Mouse (Mus musculus) MEL-GATA-1-ER (cell line): Measurements from ENCODE around the gene Phactr1.

Experiments
- DNase-seq: peaks from one replicate; pipeline ENCODE4 v3.0.0-alpha.2; 2012; ENCODE audit warnings: low read depth; ENCODE audit errors: extremely low read depth

Gene Phactr1

GRCm38 (mm10) chr13:42757654-42758400, 77.4 kb downstream of the Phactr1 start:
- DNase-seq: no peak

DNA sequence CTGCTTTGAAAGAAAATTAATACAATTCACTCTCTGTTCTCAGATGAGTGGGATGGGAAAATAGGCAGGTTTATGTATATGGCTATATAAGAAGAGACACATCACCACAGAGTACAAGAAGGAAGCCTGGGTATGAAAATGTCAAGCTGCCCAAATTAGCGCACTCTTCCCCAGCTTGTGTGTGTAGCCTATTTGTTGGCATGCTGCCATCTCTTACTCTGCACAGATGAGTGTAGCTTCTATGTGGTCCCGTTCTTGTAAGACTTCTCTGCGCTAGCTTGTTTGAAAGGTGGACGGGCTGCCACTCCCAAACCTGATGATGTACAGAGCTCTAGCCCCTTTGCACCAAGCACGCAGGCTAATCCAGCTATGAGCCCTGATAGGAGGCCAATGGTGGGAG, 78.7 kb downstream of the Phactr1 start:
- no peak for DNase-seq

- no peak for DNase-seq
Observed at GRCm38 (mm10) chr13:42760907-42761544, 80.6 kb downstream of the Phactr1 start.

DNA sequence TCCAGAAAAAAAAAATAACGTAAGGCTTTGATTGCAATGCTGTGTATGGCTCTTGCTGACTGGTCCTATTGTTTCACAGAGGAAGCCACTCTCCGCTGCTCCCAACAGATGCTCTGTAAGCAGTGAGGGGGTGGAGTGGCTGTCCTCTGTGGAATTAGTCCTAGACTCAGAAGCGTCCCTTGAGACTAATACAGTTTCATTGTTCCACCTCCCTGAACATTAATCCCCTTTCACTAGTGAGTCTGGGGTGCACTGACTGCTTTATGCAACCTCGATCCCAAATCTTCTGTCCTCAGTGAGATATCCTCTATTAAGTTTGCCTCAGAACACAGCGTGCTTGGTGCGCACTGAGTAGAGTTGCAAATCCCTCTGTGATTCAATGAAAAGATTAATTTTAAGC, 91.9 kb downstream of the Phactr1 start:
- DNase-seq: no peak

DNA sequence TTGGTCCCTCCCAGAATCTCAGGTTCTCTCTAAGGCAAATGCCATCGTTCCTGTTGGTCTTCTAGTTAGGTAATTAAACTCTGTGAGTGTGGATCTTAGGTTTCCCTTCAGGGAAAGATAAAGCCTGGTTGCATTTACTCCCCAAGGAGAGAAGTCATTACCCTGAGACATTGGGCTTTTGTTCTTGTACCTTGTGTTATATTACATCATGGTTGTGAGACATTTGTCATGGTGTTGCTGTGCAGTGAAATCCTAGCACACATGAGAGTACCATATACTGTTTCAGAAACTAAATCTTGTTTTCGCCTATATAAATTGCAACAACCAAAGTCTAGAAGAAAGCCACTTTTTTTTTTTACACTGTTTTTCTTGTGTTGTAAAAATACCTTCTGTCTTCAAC, 93.6 kb downstream of the Phactr1 start:
- no peak for DNase-seq

GRCm38 (mm10) chr13:42782151-42782550, 101.7 kb downstream of the Phactr1 start:
- no peak for DNase-seq

- no peak for DNase-seq
Observed at GRCm38 (mm10) chr13:42789221-42789620, 108.8 kb downstream of the Phactr1 start.

GRCm38 (mm10) chr13:42792279-42792678, 111.9 kb downstream of the Phactr1 start:
- DNase-seq: no peak

GRCm38 (mm10) chr13:42800523-42800922, 120.1 kb downstream of the Phactr1 start:
- no peak for DNase-seq

- DNase-seq: no peak
Observed at GRCm38 (mm10) chr13:42804314-42804713, 123.9 kb downstream of the Phactr1 start.

DNA sequence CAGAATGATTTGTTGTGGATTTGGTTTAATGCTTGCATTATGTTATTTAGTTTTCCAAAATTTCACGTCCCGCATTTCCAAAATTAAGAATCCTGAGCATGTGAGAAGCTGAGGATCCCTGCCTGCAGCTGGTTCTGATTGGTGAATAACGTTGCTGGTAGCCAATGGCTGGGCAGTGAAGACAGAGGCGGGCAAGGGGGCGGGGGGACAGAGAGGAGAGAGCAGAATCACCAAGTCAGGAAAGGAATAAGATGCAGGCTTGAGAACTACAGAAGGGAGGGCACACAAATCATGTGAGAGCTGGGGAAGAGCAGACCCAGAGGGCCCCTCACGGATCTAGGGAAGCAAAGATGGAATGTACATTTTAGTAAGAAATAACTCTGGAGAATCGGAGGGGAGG, 132.3 kb downstream of the Phactr1 start:
- no peak for DNase-seq

- no peak for DNase-seq
Observed at GRCm38 (mm10) chr13:42818378-42818777, 138.0 kb downstream of the Phactr1 start.

DNA sequence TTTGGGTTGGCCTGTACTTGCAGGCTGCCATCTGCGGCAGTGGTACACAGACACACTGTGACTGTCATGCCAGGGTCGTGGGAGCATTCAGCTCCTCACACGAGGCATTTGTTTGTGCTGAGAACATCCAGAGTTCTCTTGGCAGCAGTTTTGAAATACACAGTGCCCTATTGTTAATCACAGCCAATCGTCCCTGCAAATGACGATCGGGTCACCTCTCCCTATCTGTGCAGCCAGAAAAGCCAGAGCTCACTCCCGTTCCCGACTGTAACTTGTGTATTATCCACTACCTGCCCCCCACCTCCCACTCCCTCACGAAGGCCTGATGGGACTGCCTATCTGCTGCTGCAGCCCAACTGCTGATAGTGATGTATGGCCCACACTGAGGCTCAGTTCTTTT, 140.1 kb downstream of the Phactr1 start:
- DNase-seq: no peak

DNA sequence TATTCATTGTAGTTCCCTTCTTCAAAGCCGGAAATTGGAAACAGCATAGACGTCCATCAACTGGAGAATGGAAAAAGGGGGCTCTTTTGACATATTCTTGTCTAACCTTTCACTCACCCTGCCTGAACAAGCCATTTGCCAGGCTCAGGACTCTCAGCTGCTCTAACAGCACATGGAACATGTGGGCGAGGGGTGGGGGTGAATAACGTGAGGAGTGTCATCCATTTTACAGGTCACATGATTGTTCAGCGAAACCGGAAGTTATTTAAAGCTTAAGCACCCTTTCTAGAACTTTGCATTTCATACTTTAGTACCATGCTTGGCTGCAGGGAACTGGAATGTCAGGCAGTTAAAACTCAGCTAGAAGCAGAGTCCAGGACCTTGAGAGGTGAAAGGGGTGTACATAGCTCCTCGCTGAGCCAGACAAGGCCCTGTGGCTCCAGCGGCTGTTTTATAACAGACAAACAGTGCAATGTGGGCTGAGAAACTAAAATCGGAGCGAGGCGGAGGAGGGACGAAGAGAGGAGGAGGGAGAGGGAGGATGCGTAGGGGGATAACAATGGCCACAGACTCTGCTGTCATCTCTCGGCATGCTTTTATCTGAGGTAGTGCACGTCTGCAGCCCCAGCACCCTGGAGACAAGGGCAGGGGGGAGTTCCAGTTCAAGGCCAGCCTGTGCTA, 141.1 kb downstream of the Phactr1 start:
- no peak for DNase-seq

GRCm38 (mm10) chr13:42822545-42822944, 142.1 kb downstream of the Phactr1 start:
- no peak for DNase-seq

GRCm38 (mm10) chr13:42823875-42824274, 143.5 kb downstream of the Phactr1 start:
- DNase-seq: no peak

- no peak for DNase-seq
Observed at GRCm38 (mm10) chr13:42826602-42827001, 146.2 kb downstream of the Phactr1 start.

DNA sequence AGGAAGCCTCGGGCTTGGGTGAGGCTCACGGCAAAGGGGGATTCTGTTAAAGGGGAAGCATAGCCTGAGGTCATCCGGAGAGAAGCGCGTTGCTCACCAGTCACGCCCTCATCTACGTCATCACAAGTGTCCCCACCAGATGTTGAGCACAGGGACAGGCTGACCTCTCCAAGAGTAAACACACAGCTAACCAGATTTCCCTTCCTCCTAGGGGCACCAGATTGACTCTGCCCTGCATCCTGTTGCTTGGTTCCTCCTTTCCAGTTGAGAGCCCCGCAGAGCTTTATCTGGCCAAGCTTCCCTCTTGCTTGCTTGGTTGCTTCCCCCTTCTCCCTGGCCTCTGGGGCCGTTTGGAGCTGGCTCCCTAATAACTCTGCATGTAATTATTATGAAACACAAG, 148.6 kb downstream of the Phactr1 start:
- no peak for DNase-seq

GRCm38 (mm10) chr13:42835441-42835840, 155.0 kb downstream of the Phactr1 start:
- no peak for DNase-seq

GRCm38 (mm10) chr13:42839358-42839757, 158.9 kb downstream of the Phactr1 start:
- no peak for DNase-seq

DNA sequence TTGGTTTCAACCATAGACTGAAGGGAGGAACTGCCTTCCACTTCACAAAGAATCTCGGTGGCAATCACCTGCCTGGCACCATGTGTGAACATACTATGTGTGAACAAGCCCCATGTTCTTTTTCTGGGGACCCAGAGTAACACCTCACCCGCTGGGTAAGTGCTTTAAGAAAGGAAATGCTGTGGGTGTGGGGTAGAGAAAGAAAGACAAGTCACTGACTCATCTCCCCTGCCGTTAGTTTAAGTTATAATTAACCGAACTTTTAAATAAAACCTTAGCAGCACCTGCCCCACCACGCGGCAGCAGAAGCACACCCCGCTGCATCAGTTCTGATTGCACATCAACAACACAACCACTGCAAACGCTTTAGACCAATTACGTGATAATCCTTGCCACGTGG, 171.7 kb downstream of the Phactr1 start:
- DNase-seq: no peak

DNA sequence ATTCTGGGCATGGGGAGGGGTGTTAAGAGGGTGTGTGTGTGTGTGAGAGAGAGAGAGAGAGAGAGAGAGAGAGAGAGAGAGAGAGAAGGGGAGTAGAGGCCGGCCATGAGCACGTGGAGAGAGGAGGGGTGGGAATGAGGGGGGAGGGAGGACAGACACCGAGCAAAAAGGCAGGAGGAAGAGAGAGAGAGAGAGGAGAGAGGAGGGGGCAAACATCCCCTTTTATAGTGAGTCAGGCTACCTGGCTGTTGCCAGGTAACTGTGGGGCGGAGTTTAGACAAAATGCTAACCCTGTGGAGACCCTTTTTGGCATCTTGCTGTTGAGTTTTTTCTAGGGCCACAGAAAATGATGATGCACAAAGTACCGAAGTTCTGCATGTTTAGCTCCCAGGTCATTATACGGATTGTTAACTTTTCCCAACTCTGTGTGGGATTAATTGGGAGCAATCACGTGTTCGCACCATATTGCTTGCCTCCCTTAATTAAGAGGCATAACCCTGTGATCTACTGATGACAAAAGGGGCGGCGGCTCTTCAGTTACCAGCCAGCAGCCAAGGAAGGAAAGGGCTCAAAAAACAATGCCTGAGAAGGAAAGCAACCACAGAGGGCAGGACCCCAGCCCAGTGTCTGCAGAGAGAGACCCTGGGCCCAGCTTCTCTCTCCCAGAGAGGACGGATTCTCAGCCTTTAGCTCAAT, 173.6 kb downstream of the Phactr1 start:
- no peak for DNase-seq
